Mouse (Mus musculus): ENCODE measurements around the gene Rem2. TPM values are rescaled to one million over a fixed set of nuclear protein-coding genes. Genes with fewer than 3 reads are reported as not detected.

Gene Rem2
- polyA plus RNA-seq, 1 experiment, result 4.0 TPM

DNA sequence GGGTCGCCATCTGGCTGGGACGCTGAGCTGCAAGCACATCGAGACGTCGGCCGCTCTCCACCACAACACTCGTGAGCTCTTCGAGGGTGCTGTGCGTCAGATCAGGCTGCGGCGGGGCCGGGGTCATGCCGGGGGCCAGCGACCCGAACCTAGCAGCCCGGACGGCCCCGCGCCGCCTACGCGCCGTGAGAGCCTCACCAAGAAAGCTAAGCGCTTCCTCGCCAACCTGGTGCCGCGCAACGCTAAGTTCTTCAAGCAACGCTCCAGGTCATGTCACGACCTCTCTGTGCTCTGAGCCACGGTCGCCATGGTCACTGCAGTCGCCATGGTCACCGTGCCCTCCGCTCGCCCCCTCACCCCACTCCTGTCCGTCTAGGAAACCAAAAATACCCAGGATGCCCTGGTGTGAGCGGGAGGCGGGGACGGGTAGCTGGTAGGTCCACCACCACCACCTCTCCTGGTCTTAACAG, 3.6 kb downstream of the Rem2 start:
- Histone ChIP-seq H3K4me3 (ENCODE audit: low read depth, low read length) (peak overlapping the region; percentile 70), H3K9ac (ENCODE audit: low read depth, poor library complexity, severe bottlenecking) (peak overlapping the region; percentile 42), H3K4me1 (ENCODE audit: control insufficient read depth, insufficient read depth, low read length) (no peaks in the 10 kb centered on the region), H3K36me3 (ENCODE audit: control insufficient read depth, insufficient read depth, low read length, poor library complexity, severe bottlenecking) (no peaks in the 10 kb centered on the region), H3K9me3 (replicated peaks; ENCODE audit: control insufficient read depth, insufficient read depth, low read length, poor library complexity, severe bottlenecking) (no peaks in the 10 kb centered on the region), H3K27me3 (ENCODE audit: control insufficient read depth, insufficient read depth, low read length, poor library complexity, severe bottlenecking) (no peaks in the 10 kb centered on the region), H3K27ac (ENCODE audit: insufficient read depth, low read length) (no peak overlapping the region)
- TF ChIP-seq CTCF (IDR thresholded peaks at IDR 0.05; ENCODE audit: low read depth, low read length) (no peak), EP300 (IDR thresholded peaks at IDR 0.05; ENCODE audit: insufficient read depth, low read depth, low read length) (no peak), POLR2A (IDR thresholded peaks at IDR 0.05; ENCODE audit: insufficient read depth, low read length) (no peak)

GRCm38 (mm10) chr14:54480673-54481072, 4.8 kb downstream of the Rem2 start:
- H3K4me3 ChIP-seq (ENCODE audit: low read depth, low read length), result no peak overlapping the region

DNA sequence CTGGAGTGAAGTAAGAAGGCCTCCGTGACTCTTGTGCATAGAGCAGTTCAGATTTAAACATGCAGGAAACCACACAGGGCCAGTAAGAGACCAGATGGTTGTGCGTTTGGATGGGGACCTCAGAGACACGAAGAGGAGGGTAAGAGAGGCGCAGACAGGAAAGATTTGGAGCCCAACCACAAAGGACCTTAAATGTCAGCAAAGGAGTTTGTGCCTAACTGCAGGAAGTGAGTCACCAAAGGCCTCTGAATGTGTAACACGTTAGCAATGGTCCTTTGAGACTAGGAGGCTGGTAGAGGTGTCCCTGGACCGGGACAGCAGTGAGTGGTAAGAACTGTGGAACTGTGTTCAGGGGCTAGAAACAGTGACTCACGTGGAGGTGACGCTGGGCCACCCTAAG, 5.5 kb downstream of the Rem2 start:
- no peaks in the 10 kb centered on the region for H3K36me3 ChIP-seq (ENCODE audit: control insufficient read depth, insufficient read depth, low read length, poor library complexity, severe bottlenecking)
- H3K27me3 ChIP-seq (ENCODE audit: control insufficient read depth, insufficient read depth, low read length, poor library complexity, severe bottlenecking), result no peaks in the 10 kb centered on the region
- no peaks in the 10 kb centered on the region for H3K9me3 ChIP-seq (replicated peaks; ENCODE audit: control insufficient read depth, insufficient read depth, low read length, poor library complexity, severe bottlenecking)
- no peaks in the 10 kb centered on the region for H3K4me1 ChIP-seq (ENCODE audit: control insufficient read depth, insufficient read depth, low read length)
- H3K27ac ChIP-seq (ENCODE audit: insufficient read depth, low read length), result no peak overlapping the region
- TF ChIP-seq CTCF (IDR thresholded peaks at IDR 0.05; ENCODE audit: low read depth, low read length), result no peak
- TF ChIP-seq POLR2A (IDR thresholded peaks at IDR 0.05; ENCODE audit: insufficient read depth, low read length), result no peak
- no peak for TF ChIP-seq EP300 (IDR thresholded peaks at IDR 0.05; ENCODE audit: insufficient read depth, low read depth, low read length)
- H3K9ac ChIP-seq (ENCODE audit: low read depth, poor library complexity, severe bottlenecking), result no peak overlapping the region
- no peak overlapping the region for H3K4me3 ChIP-seq (ENCODE audit: low read depth, low read length)

More at GRCm38 (mm10) chr14:54480673-54481072, 4.8 kb downstream of the Rem2 start:
- Histone ChIP-seq H3K27ac (ENCODE audit: insufficient read depth, low read length) (no peak overlapping the region), H3K4me1 (ENCODE audit: control insufficient read depth, insufficient read depth, low read length) (no peaks in the 10 kb centered on the region), H3K27me3 (ENCODE audit: control insufficient read depth, insufficient read depth, low read length, poor library complexity, severe bottlenecking) (no peaks in the 10 kb centered on the region), H3K36me3 (ENCODE audit: control insufficient read depth, insufficient read depth, low read length, poor library complexity, severe bottlenecking) (no peaks in the 10 kb centered on the region), H3K9me3 (replicated peaks; ENCODE audit: control insufficient read depth, insufficient read depth, low read length, poor library complexity, severe bottlenecking) (no peaks in the 10 kb centered on the region), H3K9ac (ENCODE audit: low read depth, poor library complexity, severe bottlenecking) (no peak overlapping the region)
- no peak for TF ChIP-seq CTCF (IDR thresholded peaks at IDR 0.05; ENCODE audit: low read depth, low read length)
- TF ChIP-seq EP300 (IDR thresholded peaks at IDR 0.05; ENCODE audit: insufficient read depth, low read depth, low read length), result no peak
- no peak for TF ChIP-seq POLR2A (IDR thresholded peaks at IDR 0.05; ENCODE audit: insufficient read depth, low read length)

DNA sequence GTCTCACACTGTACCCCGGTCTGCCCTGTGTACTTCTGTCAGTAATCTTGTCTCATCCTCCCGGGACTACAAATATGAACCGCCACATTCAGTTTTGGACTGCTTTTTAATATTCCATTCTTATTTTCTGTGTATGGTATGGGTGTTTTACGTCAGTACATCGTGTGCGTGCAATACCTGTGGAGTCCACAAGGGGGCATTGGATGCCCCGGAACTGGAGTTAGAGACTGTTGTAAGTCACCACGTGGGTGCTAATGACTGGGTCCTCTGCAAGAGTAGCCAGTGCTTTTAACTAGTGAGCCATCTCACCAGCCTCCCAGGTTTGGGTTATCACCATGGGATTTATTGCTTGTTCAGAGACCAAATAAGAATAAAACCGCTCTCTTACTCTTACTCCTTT, 6.6 kb downstream of the Rem2 start:
- Histone ChIP-seq H3K27ac (ENCODE audit: insufficient read depth, low read length) (no peak overlapping the region), H3K9ac (ENCODE audit: low read depth, poor library complexity, severe bottlenecking) (no peak overlapping the region), H3K9me3 (replicated peaks; ENCODE audit: control insufficient read depth, insufficient read depth, low read length, poor library complexity, severe bottlenecking) (no peaks in the 10 kb centered on the region), H3K4me3 (ENCODE audit: low read depth, low read length) (no peak overlapping the region), H3K27me3 (ENCODE audit: control insufficient read depth, insufficient read depth, low read length, poor library complexity, severe bottlenecking) (no peaks in the 10 kb centered on the region), H3K36me3 (ENCODE audit: control insufficient read depth, insufficient read depth, low read length, poor library complexity, severe bottlenecking) (no peaks in the 10 kb centered on the region), H3K4me1 (ENCODE audit: control insufficient read depth, insufficient read depth, low read length) (no peaks in the 10 kb centered on the region)
- TF ChIP-seq CTCF (IDR thresholded peaks at IDR 0.05; ENCODE audit: low read depth, low read length) (peak; percentile 79), EP300 (IDR thresholded peaks at IDR 0.05; ENCODE audit: insufficient read depth, low read depth, low read length) (no peak)

GRCm38 (mm10) chr14:54485899-54486298, 10.0 kb downstream of the Rem2 start:
- TF ChIP-seq CTCF (IDR thresholded peaks at IDR 0.05; ENCODE audit: low read depth, low read length) (no peak), POLR2A (IDR thresholded peaks at IDR 0.05; ENCODE audit: insufficient read depth, low read length) (no peak), EP300 (IDR thresholded peaks at IDR 0.05; ENCODE audit: insufficient read depth, low read depth, low read length) (no peak)
- Histone ChIP-seq H3K9ac (ENCODE audit: low read depth, poor library complexity, severe bottlenecking) (no peak overlapping the region), H3K27ac (ENCODE audit: insufficient read depth, low read length) (no peak overlapping the region), H3K9me3 (replicated peaks; ENCODE audit: control insufficient read depth, insufficient read depth, low read length, poor library complexity, severe bottlenecking) (no peaks in the 10 kb centered on the region), H3K4me3 (ENCODE audit: low read depth, low read length) (no peak overlapping the region), H3K4me1 (ENCODE audit: control insufficient read depth, insufficient read depth, low read length) (no peaks in the 10 kb centered on the region), H3K36me3 (ENCODE audit: control insufficient read depth, insufficient read depth, low read length, poor library complexity, severe bottlenecking) (no peaks in the 10 kb centered on the region), H3K27me3 (ENCODE audit: control insufficient read depth, insufficient read depth, low read length, poor library complexity, severe bottlenecking) (no peaks in the 10 kb centered on the region)

DNA sequence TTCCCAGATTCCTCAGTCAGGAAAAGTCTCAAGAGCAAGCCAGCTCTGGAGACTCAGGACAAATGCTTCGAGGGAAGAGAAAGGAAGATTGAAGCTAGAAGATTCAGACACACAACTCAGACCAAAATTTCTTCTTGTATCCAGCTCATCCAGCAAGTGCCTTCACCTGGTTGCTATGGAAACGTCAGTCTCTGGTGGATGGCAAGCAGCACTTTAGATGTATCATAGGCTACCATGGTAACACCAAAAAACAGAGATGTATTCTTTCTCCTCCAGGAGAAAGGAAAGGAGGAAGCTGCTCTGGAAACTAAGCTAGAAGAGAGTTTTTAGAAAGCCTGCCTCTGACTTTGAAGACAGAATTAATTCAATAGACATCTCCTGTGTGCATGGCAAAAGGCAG, 11.8 kb downstream of the Rem2 start:
- no peaks in the 10 kb centered on the region for H3K4me1 ChIP-seq (ENCODE audit: control insufficient read depth, insufficient read depth, low read length)
- H3K9ac ChIP-seq (ENCODE audit: low read depth, poor library complexity, severe bottlenecking), result no peak overlapping the region
- no peaks in the 10 kb centered on the region for H3K27me3 ChIP-seq (ENCODE audit: control insufficient read depth, insufficient read depth, low read length, poor library complexity, severe bottlenecking)
- TF ChIP-seq EP300 (IDR thresholded peaks at IDR 0.05; ENCODE audit: insufficient read depth, low read depth, low read length) (no peak), POLR2A (IDR thresholded peaks at IDR 0.05; ENCODE audit: insufficient read depth, low read length) (no peak), CTCF (IDR thresholded peaks at IDR 0.05; ENCODE audit: low read depth, low read length) (no peak)
- H3K27ac ChIP-seq (ENCODE audit: insufficient read depth, low read length), result no peak overlapping the region
- no peaks in the 10 kb centered on the region for H3K9me3 ChIP-seq (replicated peaks; ENCODE audit: control insufficient read depth, insufficient read depth, low read length, poor library complexity, severe bottlenecking)
- no peaks in the 10 kb centered on the region for H3K36me3 ChIP-seq (ENCODE audit: control insufficient read depth, insufficient read depth, low read length, poor library complexity, severe bottlenecking)
- no peak overlapping the region for H3K4me3 ChIP-seq (ENCODE audit: low read depth, low read length)
